ENCODE assay signal across 20 mouse cellular contexts in genomic region chr5:36258387-36259181, GRCm38 (mm10). TPM values are rescaled to one million over a fixed set of nuclear protein-coding genes. Genes with fewer than 3 reads are reported as not detected.
DNase-seq lines count a peak whose midpoint lies in the region; ATAC-seq and TF ChIP-seq lines count a peak whose summit lies in the region.
"Had no signal": no experiment of that assay in that cellular context is flagged by ENCODE, and none has a peak within 500 bp of the region (broad histone marks: within the 10 kb centered on the region; RNA-seq: fewer than 3 reads in every experiment).

No protein-coding gene starts in this region.

- no peak overlapping the region for H3K4me2 ChIP-seq in forebrain, embryonic 13.5 days
- H3K4me2 ChIP-seq in midbrain, embryonic 11.5 days = no peak overlapping the region
- no peak overlapping the region for H3K4me2 ChIP-seq in forebrain, postnatal 0 days (ENCODE audit: low read depth)
- no peak overlapping the region for H3K4me2 ChIP-seq in midbrain, embryonic 15.5 days
- H3K4me2 ChIP-seq: limb, embryonic 13.5 days had no signal

- TF ChIP-seq CTCF in forebrain, postnatal 0 days (IDR thresholded peaks at IDR 0.05; ENCODE audit: low read depth) = no peak

- H3K27ac ChIP-seq in forebrain, embryonic 13.5 days = peak overlapping the region; percentile 22; the same call in 1 of the 2 replicates
- no peak overlapping the region for H3K27ac ChIP-seq in forebrain, embryonic 10.5 days
- H3K27ac ChIP-seq in midbrain, embryonic 10.5 days (replicated peaks) = 0 out of 2 replicates have a peak overlapping the region, but pooled peaks have one; percentile 33
- no peak overlapping the region for H3K27ac ChIP-seq in midbrain, embryonic 11.5 days (ENCODE audit: low read depth, low read length)
- H3K27ac ChIP-seq in forebrain, postnatal 0 days (ENCODE audit: low read depth, low read length) = peak overlapping the region; percentile 21; the same call in 1 of the 2 replicates
- H3K27ac ChIP-seq in midbrain, embryonic 15.5 days = 0 out of 2 replicates have a peak overlapping the region, but pooled peaks have one; percentile 10
- H3K27ac ChIP-seq: limb, embryonic 13.5 days had no signal

- 79% methylated on average over 12 of the region's 12 CpGs for WGBS in forebrain, embryonic 13.5 days
- WGBS in forebrain, embryonic 10.5 days = 89% methylated on average over 12 of the region's 12 CpGs
- 90% methylated on average over 12 of the region's 12 CpGs for WGBS in midbrain, embryonic 10.5 days
- WGBS in midbrain, embryonic 11.5 days = 90% methylated on average over 12 of the region's 12 CpGs
- 55% methylated on average over 12 of the region's 12 CpGs for WGBS in forebrain, postnatal 0 days
- 73% methylated on average over 12 of the region's 12 CpGs for WGBS in midbrain, embryonic 15.5 days

- no peaks in the 10 kb centered on the region for H3K9me3 ChIP-seq in forebrain, embryonic 13.5 days (replicated peaks)
- no peaks in the 10 kb centered on the region for H3K9me3 ChIP-seq in forebrain, embryonic 10.5 days
- no peaks in the 10 kb centered on the region for H3K9me3 ChIP-seq in midbrain, embryonic 10.5 days (replicated peaks)
- H3K9me3 ChIP-seq in midbrain, embryonic 11.5 days (ENCODE audit: control insufficient read depth, low read length) = no peaks in the 10 kb centered on the region
- no peaks in the 10 kb centered on the region for H3K9me3 ChIP-seq in forebrain, postnatal 0 days (ENCODE audit: low read length)
- H3K9me3 ChIP-seq in midbrain, embryonic 15.5 days = no peaks in the 10 kb centered on the region
- H3K9me3 ChIP-seq: limb, embryonic 13.5 days had no signal

- 0 out of 2 replicates have a peak, but pooled peaks have one; percentile 25 for ATAC-seq in forebrain, embryonic 13.5 days
- no peak for ATAC-seq in midbrain, embryonic 11.5 days (ENCODE audit: low FRiP score)
- ATAC-seq in forebrain, postnatal 0 days = peak; percentile 54; the same call in 1 of the 2 replicates
- peak; percentile 41; the same call in 1 of the 2 replicates for ATAC-seq in midbrain, embryonic 15.5 days (replicated peaks)
- ATAC-seq: activated CD4-positive, CD25-positive, alpha-beta regulatory T cell, adult 4 months had no signal

- no peak overlapping the region for H3K4me3 ChIP-seq in forebrain, embryonic 13.5 days
- no peak overlapping the region for H3K4me3 ChIP-seq in forebrain, embryonic 10.5 days
- no peak overlapping the region for H3K4me3 ChIP-seq in midbrain, embryonic 10.5 days
- H3K4me3 ChIP-seq in midbrain, embryonic 11.5 days (ENCODE audit: low read depth, low read length) = no peak overlapping the region
- no peak overlapping the region for H3K4me3 ChIP-seq in forebrain, postnatal 0 days (ENCODE audit: low read depth, low read length)
- no peak overlapping the region for H3K4me3 ChIP-seq in midbrain, embryonic 15.5 days
- H3K4me3 ChIP-seq: limb, embryonic 13.5 days had no signal

- H3K9ac ChIP-seq in forebrain, embryonic 13.5 days = no peak overlapping the region
- H3K9ac ChIP-seq in midbrain, embryonic 11.5 days (ENCODE audit: low read length) = no peak overlapping the region
- no peak overlapping the region for H3K9ac ChIP-seq in forebrain, postnatal 0 days
- no peak overlapping the region for H3K9ac ChIP-seq in midbrain, embryonic 15.5 days
- H3K9ac ChIP-seq: limb, embryonic 13.5 days had no signal

- H3K36me3 ChIP-seq in forebrain, embryonic 13.5 days (ENCODE audit: poor library complexity, severe bottlenecking) = no peaks in the 10 kb centered on the region
- no peaks in the 10 kb centered on the region for H3K36me3 ChIP-seq in forebrain, embryonic 10.5 days (replicated peaks)
- H3K36me3 ChIP-seq in midbrain, embryonic 10.5 days = no peaks in the 10 kb centered on the region
- no peaks in the 10 kb centered on the region for H3K36me3 ChIP-seq in midbrain, embryonic 11.5 days (ENCODE audit: control insufficient read depth, insufficient read depth, low read length)
- no peaks in the 10 kb centered on the region for H3K36me3 ChIP-seq in forebrain, postnatal 0 days (ENCODE audit: insufficient read depth)
- H3K36me3 ChIP-seq in midbrain, embryonic 15.5 days (replicated peaks) = no peaks in the 10 kb centered on the region
- H3K36me3 ChIP-seq: limb, embryonic 13.5 days had no signal

- H3K4me1 ChIP-seq in forebrain, embryonic 13.5 days = peaks cover 36% of the 10 kb centered on the region
- H3K4me1 ChIP-seq in forebrain, embryonic 10.5 days = peaks cover 20% of the 10 kb centered on the region
- peaks cover 24% of the 10 kb centered on the region for H3K4me1 ChIP-seq in midbrain, embryonic 10.5 days
- H3K4me1 ChIP-seq in midbrain, embryonic 11.5 days (ENCODE audit: control insufficient read depth, insufficient read depth, low read length) = 0 out of 2 replicates have a peak, but pooled peaks cover 4% of the 10 kb centered on the region
- H3K4me1 ChIP-seq in forebrain, postnatal 0 days (ENCODE audit: insufficient read depth) = peaks cover 32% of the 10 kb centered on the region
- peaks cover 29% of the 10 kb centered on the region for H3K4me1 ChIP-seq in midbrain, embryonic 15.5 days

- no peak for DNase-seq in forebrain, embryonic 10.5 days (ENCODE audit: extremely low spot score, low spot score)
- DNase-seq in midbrain, embryonic 10.5 days (ENCODE audit: low spot score) = no peak
- DNase-seq in midbrain, embryonic 11.5 days (ENCODE audit: low spot score, missing footprints) = no peak
- peak; percentile 66 for DNase-seq in forebrain, postnatal 0 days
- DNase-seq in ovary, postnatal 10 days (ENCODE audit: low spot score) = no peak
- DNase-seq in thymus, postnatal 10 days (ENCODE audit: low spot score in 2 of 2) = no peak
- DNase-seq: adrenal gland, postnatal 36 days; heart, postnatal 10 days; lung, adult 18-20 months; lung, postnatal 36 days; thymus, postnatal 36 days had no signal

- no peaks in the 10 kb centered on the region for H3K27me3 ChIP-seq in forebrain, embryonic 13.5 days
- H3K27me3 ChIP-seq in forebrain, embryonic 10.5 days (ENCODE audit: poor library complexity, severe bottlenecking) = no peaks in the 10 kb centered on the region
- H3K27me3 ChIP-seq in midbrain, embryonic 10.5 days (ENCODE audit: low read depth, poor library complexity, severe bottlenecking) = no peaks in the 10 kb centered on the region
- H3K27me3 ChIP-seq in midbrain, embryonic 11.5 days (ENCODE audit: control insufficient read depth, insufficient read depth, low read length) = no peaks in the 10 kb centered on the region
- no peaks in the 10 kb centered on the region for H3K27me3 ChIP-seq in forebrain, postnatal 0 days (ENCODE audit: insufficient read depth, low read length)
- H3K27me3 ChIP-seq in midbrain, embryonic 15.5 days (replicated peaks) = no peaks in the 10 kb centered on the region
- H3K27me3 ChIP-seq: limb, embryonic 13.5 days had no signal

RNA-seq across cellular contexts. Expression of gene Psapl1, which starts 54.8 kb away (rescaled TPM):
- polyA plus RNA-seq in forebrain, embryonic 13.5 days (2015; fragmentation: Nextera tagmentation; extraction: Ambion mirVana) = 0.06 and 0.09 TPM in 2 replicates
- polyA plus RNA-seq in forebrain, embryonic 10.5 days (2016; fragmentation: Nextera tagmentation; extraction: Ambion mirVana) = 0.10 TPM in 1 of 2 replicates, not detected in the other
- not detected in 2 replicates for polyA plus RNA-seq in midbrain, embryonic 10.5 days (2016; fragmentation: Nextera tagmentation; extraction: Ambion mirVana)
- polyA plus RNA-seq in midbrain, embryonic 11.5 days (2014; fragmentation: Nextera tagmentation; extraction: Ambion mirVana) = 0.16 TPM in 1 of 2 replicates, not detected in the other
- total RNA-seq in forebrain, postnatal 0 days (2014; rRNA removed) = not detected in 2 replicates
- polyA plus RNA-seq in forebrain, postnatal 0 days (2015; fragmentation: Nextera tagmentation; extraction: Ambion mirVana) = not detected in 2 replicates
- 0.06 and 0.23 TPM in 2 replicates for polyA plus RNA-seq in midbrain, embryonic 15.5 days (2015; fragmentation: Nextera tagmentation; extraction: Ambion mirVana)
- total RNA-seq: adrenal gland, postnatal 36 days; gastrocnemius, adult 8-10 months; heart, adult 8-10 months; heart, postnatal 10 days; left cerebral cortex, adult 18-20 months had no signal
- polyA plus RNA-seq: activated CD4-positive, CD25-positive, alpha-beta regulatory T cell, adult 4 months; neural tube, embryonic 14.5 days; spleen, adult 2 months had no signal

Comparison
In these comparisons a context has a peak if more than half of its experiments do, and no peak if none do; other contexts are left out.
1. H3K27ac ChIP-seq: peak in forebrain, embryonic 13.5 days (single experiment), midbrain, embryonic 10.5 days (single experiment), forebrain, postnatal 0 days (single experiment) and midbrain, embryonic 15.5 days (single experiment); none in forebrain, embryonic 10.5 days (single experiment) and midbrain, embryonic 11.5 days (single experiment).